Mouse (Mus musculus) telencephalon, adult 2 months (tissue): ENCODE data around the gene Rpl29.

Experiments
- DNase-seq: peaks from one replicate; pipeline ENCODE4 v3.0.0-alpha.2; 2011; ENCODE audit warnings: low read depth, low spot score

Gene Rpl29

GRCm38 (mm10) chr9:106454888-106455681, 25.8 kb downstream of the Rpl29 start:
- DNase-seq: no peak

- DNase-seq: no peak
These were observed 27.3 kb downstream of the Rpl29 start for GRCm38 (mm10) chr9:106456325-106457162.

GRCm38 (mm10) chr9:106457163-106457559, 27.9 kb downstream of the Rpl29 start:
- no peak for DNase-seq

- no peak for DNase-seq
These were observed 28.7 kb downstream of the Rpl29 start for GRCm38 (mm10) chr9:106457920-106458319.

- no peak for DNase-seq
These were observed 30.7 kb downstream of the Rpl29 start for GRCm38 (mm10) chr9:106459946-106460345.

- DNase-seq: no peak
These were observed 31.3 kb downstream of the Rpl29 start for GRCm38 (mm10) chr9:106460401-106461025.

GRCm38 (mm10) chr9:106461026-106461415, 31.8 kb downstream of the Rpl29 start:
- DNase-seq: no peak

GRCm38 (mm10) chr9:106461641-106462429, 32.6 kb downstream of the Rpl29 start:
- no peak for DNase-seq

GRCm38 (mm10) chr9:106462430-106462800, 33.2 kb downstream of the Rpl29 start:
- DNase-seq: no peak

- no peak for DNase-seq
These were observed 34.1 kb downstream of the Rpl29 start for GRCm38 (mm10) chr9:106463122-106464063.

GRCm38 (mm10) chr9:106464751-106465541, 35.7 kb downstream of the Rpl29 start:
- no peak for DNase-seq

GRCm38 (mm10) chr9:106465571-106466200, 36.4 kb downstream of the Rpl29 start, which contains the start of gene Gpr62:
Gene Gpr62, minus strand, starts transcription at chr9:106465938.
- DNase-seq: no peak

GRCm38 (mm10) chr9:106466721-106467120, 37.5 kb downstream of the Rpl29 start:
- no peak for DNase-seq

- DNase-seq: no peak
These were observed 38.5 kb downstream of the Rpl29 start for GRCm38 (mm10) chr9:106467746-106468145.

GRCm38 (mm10) chr9:106469317-106469716, 40.1 kb downstream of the Rpl29 start:
- DNase-seq: no peak

GRCm38 (mm10) chr9:106469776-106470175, 40.5 kb downstream of the Rpl29 start:
- DNase-seq: no peak

GRCm38 (mm10) chr9:106470991-106471750, 41.9 kb downstream of the Rpl29 start:
- no peak for DNase-seq

GRCm38 (mm10) chr9:106471892-106472291, 42.6 kb downstream of the Rpl29 start:
- DNase-seq: no peak
